Mouse (Mus musculus) heart, postnatal 0 days (tissue): ENCODE measurements at regions not wholly inside any gene's neighbourhood (a gene's known extent, or its start where the extent isn't known, plus 50 kb on each side); places are given as distances from the start of the nearest gene placed in this dataset.
"Not testable (repeated sequence)": the region's sequence is repeated elsewhere in the genome, so short reads cannot be mapped to it uniquely, and the experiment has no call there.

Source experiments
- CTCF ChIP-seq: IDR thresholded peaks from 2 replicates; pipeline ENCODE4 v1.5.1; 2016; ENCODE audit warnings: antibody characterized with exemption, control low read depth, low read depth
- EP300 ChIP-seq: IDR thresholded peaks from 2 replicates; pipeline ENCODE4 v1.6.1; 2016; ENCODE audit warnings: antibody characterized with exemption, low read depth

- TF ChIP-seq CTCF, EP300: not testable (repeated sequence)
Observed at GRCm38 (mm10) chr14:19013558-19013957, 119.5 kb upstream of the Ube2e2 start.
